In the genomic region with DNA sequence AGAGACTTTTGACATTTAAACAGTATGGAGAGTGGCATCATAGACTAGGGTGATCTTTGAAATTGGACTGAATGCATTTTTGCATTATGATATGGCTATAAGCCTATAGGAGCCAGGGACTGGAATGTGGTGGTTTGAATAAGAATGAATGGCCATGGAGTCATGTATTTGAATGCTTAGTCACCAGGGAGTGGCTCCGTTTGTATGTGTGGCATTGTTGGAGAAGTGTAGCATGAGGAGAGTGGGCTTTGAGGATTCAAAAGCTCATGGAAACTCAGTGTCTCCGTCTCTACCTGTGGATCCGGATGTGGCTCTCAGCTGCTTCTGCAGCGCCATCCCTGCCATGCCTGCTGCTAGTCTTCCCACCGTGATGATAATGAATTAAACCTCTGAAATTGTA, we compare ENCODE assay signal across 13 mouse cellular contexts. TPM values are rescaled to one million over a fixed set of nuclear protein-coding genes. Genes with fewer than 3 reads are reported as not detected.
DNase-seq lines count a peak whose midpoint lies in the region; ATAC-seq lines count a peak whose summit lies in the region.
"Had no signal": no experiment of that assay in that cellular context is flagged by ENCODE, and none has a peak within 500 bp of the region (broad histone marks: within the 10 kb centered on the region; RNA-seq: fewer than 3 reads in every experiment).

No protein-coding gene starts in this region.

- WGBS in heart, embryonic 13.5 days: 80% methylated on average over 5 of the region's 5 CpGs
- WGBS in forebrain, embryonic 15.5 days: 11% methylated on average over 5 of the region's 5 CpGs
- 12% methylated on average over 5 of the region's 5 CpGs for whole genome bisulfite sequencing in midbrain, embryonic 14.5 days

- no peak for DNase-seq in heart, postnatal 4 days
- peak; percentile 27 for DNase-seq in NIH3T3 (ENCODE audit: low read depth)
- no peak for DNase-seq in midbrain, embryonic 14.5 days
- no peak for DNase-seq in frontal cortex, postnatal 10 days (ENCODE audit: low spot score in 2 of 2)
- DNase-seq in right cerebral cortex, postnatal 25 days: no peak
- DNase-seq in adrenal gland, postnatal 25 days: no peak
- DNase-seq: cerebellum, adult 11 months; kidney, adult 11 months; thymus, adult 18-20 months had no signal

- no peak overlapping the region for H3K4me3 ChIP-seq in heart, embryonic 13.5 days
- peak overlapping the region; percentile 4; the same call in 1 of the 2 replicates for H3K4me3 ChIP-seq in forebrain, embryonic 15.5 days
- no peak overlapping the region for H3K4me3 ChIP-seq in midbrain, embryonic 14.5 days (replicated peaks; ENCODE audit: low read depth, low read length)

- H3K4me2 ChIP-seq in heart, embryonic 13.5 days: no peak overlapping the region
- H3K4me2 ChIP-seq in forebrain, embryonic 15.5 days (replicated peaks): peak overlapping the region; percentile 17
- H3K4me2 ChIP-seq in midbrain, embryonic 14.5 days (ENCODE audit: low read length): peak overlapping the region; percentile 13

- H3K27ac ChIP-seq in heart, embryonic 13.5 days (replicated peaks): peak overlapping the region; percentile 69
- H3K27ac ChIP-seq in forebrain, embryonic 15.5 days (replicated peaks): peak overlapping the region; percentile 68
- peak overlapping the region; percentile 77 for H3K27ac ChIP-seq in midbrain, embryonic 14.5 days (replicated peaks; ENCODE audit: low read depth, low read length)

- no peaks in the 10 kb centered on the region for H3K9me3 ChIP-seq in heart, embryonic 13.5 days
- H3K9me3 ChIP-seq in forebrain, embryonic 15.5 days: no peaks in the 10 kb centered on the region; the same call in 1 of the 2 replicates
- H3K9me3 ChIP-seq in midbrain, embryonic 14.5 days (ENCODE audit: control insufficient read depth, low read length): no peaks in the 10 kb centered on the region
- H3K9me3 ChIP-seq: megakaryocyte, embryonic 14.5 days had no signal

- peaks cover 49% of the 10 kb centered on the region for H3K4me1 ChIP-seq in heart, embryonic 13.5 days
- peaks cover 40% of the 10 kb centered on the region for H3K4me1 ChIP-seq in forebrain, embryonic 15.5 days
- H3K4me1 ChIP-seq in midbrain, embryonic 14.5 days (ENCODE audit: control insufficient read depth, insufficient read depth, low read length): peaks cover 44% of the 10 kb centered on the region

- no peak for ATAC-seq in heart, embryonic 13.5 days (ENCODE audit: extremely low read depth, insufficient number of reproducible peaks, low FRiP score, low TSS enrichment)
- no peak for ATAC-seq in forebrain, embryonic 15.5 days (replicated peaks)
- peak; percentile 19; the same call in 1 of the 2 replicates for ATAC-seq in midbrain, embryonic 14.5 days (ENCODE audit: low FRiP score, low TSS enrichment)

- H3K9ac ChIP-seq in heart, embryonic 13.5 days: no peak overlapping the region
- H3K9ac ChIP-seq in forebrain, embryonic 15.5 days (replicated peaks): no peak overlapping the region
- H3K9ac ChIP-seq in midbrain, embryonic 14.5 days (replicated peaks; ENCODE audit: low read length): no peak overlapping the region

- peaks cover 45% of the 10 kb centered on the region for H3K36me3 ChIP-seq in heart, embryonic 13.5 days
- peaks cover 8% of the 10 kb centered on the region; the same call in 1 of the 2 replicates for H3K36me3 ChIP-seq in forebrain, embryonic 15.5 days
- H3K36me3 ChIP-seq in midbrain, embryonic 14.5 days (ENCODE audit: control insufficient read depth, insufficient read depth, low read length): peaks cover 3% of the 10 kb centered on the region; the same call in 1 of the 2 replicates

- no peaks in the 10 kb centered on the region for H3K27me3 ChIP-seq in heart, embryonic 13.5 days (replicated peaks)
- no peaks in the 10 kb centered on the region for H3K27me3 ChIP-seq in forebrain, embryonic 15.5 days
- no peaks in the 10 kb centered on the region for H3K27me3 ChIP-seq in midbrain, embryonic 14.5 days (ENCODE audit: control insufficient read depth, insufficient read depth, low read length)
- H3K27me3 ChIP-seq: CH12.LX; megakaryocyte, embryonic 14.5 days had no signal

RNA-seq across cellular contexts. Expression of a gene that starts 35.4 kb away (rescaled TPM):
- 31.6 and 33.7 TPM in 2 replicates for polyA plus RNA-seq in heart, embryonic 13.5 days (2015; fragmentation: Nextera tagmentation; extraction: Ambion mirVana)
- 100 to 1,000 TPM; 107 to 108 TPM for total RNA-seq in heart, postnatal 4 days (2021)
- polyA plus RNA-seq in forebrain, embryonic 15.5 days (2015; fragmentation: Nextera tagmentation; extraction: Ambion mirVana): 45.6 and 46.9 TPM in 2 replicates
- 49.8 and 57.9 TPM in 2 replicates for polyA plus RNA-seq in midbrain, embryonic 14.5 days (2014; fragmentation: Nextera tagmentation; extraction: Ambion mirVana)
- 84.0 and 117 TPM in 2 replicates for total RNA-seq in adrenal gland, postnatal 25 days (2021)
